In genomic region chr19:24030871-24031556, GRCm38 (mm10) we compare ENCODE assay signal across 9 mouse cellular contexts. TPM values are rescaled to one million over a fixed set of nuclear protein-coding genes. Genes with fewer than 3 reads are reported as not detected.
A peak's percentile ranks its signal among the peaks of the same experiment; 100 is the strongest.
DNase-seq lines count a peak whose midpoint lies in the region; ATAC-seq and TF ChIP-seq lines count a peak whose summit lies in the region.
"Had no signal": no experiment of that assay in that cellular context is flagged by ENCODE, and none has a peak within 500 bp of the region (broad histone marks: within the 10 kb centered on the region; RNA-seq: fewer than 3 reads in every experiment).

Gene Fam189a2, minus strand, starts transcription at chr19:24031019.

- peak within 1 kb of the TSS; percentile 78 for H3K9ac ChIP-seq in heart, adult 2 months (ENCODE audit: low read depth, low read length)
- no peak within 1 kb of the TSS for H3K9ac ChIP-seq in liver, embryonic 14.5 days (replicated peaks)

- DNase-seq in right cerebral cortex, postnatal 10 days (ENCODE audit: low spot score in 2 of 2) = peak; percentile 50 to 51
- DNase-seq in right cerebral cortex, postnatal 25 days = no peak
- peak; percentile 54 for DNase-seq in embryo, embryonic 10.5 days (ENCODE audit: low spot score)
- DNase-seq in heart, adult 2 months = peak; percentile 79 to 81
- DNase-seq in kidney, adult 18-20 months = peak; percentile 52
- no peak for DNase-seq in liver, embryonic 14.5 days (ENCODE audit: low read depth in 3 of 3, low spot score in 3 of 3)
- DNase-seq in retina, embryonic 14.5 days (ENCODE audit: low spot score) = peak; percentile 62
- DNase-seq in thymus, adult 18-20 months = no peak

- H3K36me3 ChIP-seq in heart, adult 2 months (ENCODE audit: control insufficient read depth, insufficient read depth, low read length) = peaks cover 7% of the 10 kb centered on the region
- H3K36me3 ChIP-seq in liver, embryonic 14.5 days (replicated peaks; ENCODE audit: control insufficient read depth, insufficient read depth, low read depth) = no peaks in the 10 kb centered on the region

- TF ChIP-seq CTCF in heart, adult 2 months (IDR thresholded peaks at IDR 0.05) = no peak
- TF ChIP-seq CTCF in liver, embryonic 14.5 days (IDR thresholded peaks at IDR 0.05; ENCODE audit: low read depth) = no peak

- intact Hi-C loops in heart, adult 2 months (cut with DNase I) = loop anchor here (2.0 to 5.0 kb wide), 3 partner anchors 18 to 274 kb away; partner anchors contain the start of gene Apba1

- H3K9me3 ChIP-seq in liver, embryonic 14.5 days (ENCODE audit: control insufficient read depth, low read length) = no peaks in the 10 kb centered on the region

- H3K4me1 ChIP-seq in heart, adult 2 months (ENCODE audit: control insufficient read depth, insufficient read depth, low read length) = peaks cover 6% of the 10 kb centered on the region
- H3K4me1 ChIP-seq in liver, embryonic 14.5 days (replicated peaks; ENCODE audit: control insufficient read depth in 2 of 2, insufficient read depth in 2 of 2, low read length in 1 of 2) = no peaks in the 10 kb centered on the region; a peak in 1 of 4 replicates

- TF ChIP-seq POLR2A in heart, adult 2 months (IDR thresholded peaks at IDR 0.05; ENCODE audit: insufficient read depth, low read depth, low read length) = peak; percentile 46

- H3K27me3 ChIP-seq in heart, adult 2 months (ENCODE audit: control insufficient read depth, insufficient read depth, low read length) = no peaks in the 10 kb centered on the region
- peaks cover 37% of the 10 kb centered on the region for H3K27me3 ChIP-seq in liver, embryonic 14.5 days (ENCODE audit: control insufficient read depth, insufficient read depth, low read length)

- peak within 1 kb of the TSS; percentile 87 for H3K4me3 ChIP-seq in heart, adult 2 months
- H3K4me3 ChIP-seq in liver, embryonic 14.5 days (ENCODE audit: insufficient read depth in 1 of 2, low read depth in 2 of 2, low read length in 2 of 2) = peak within 1 kb of the TSS; percentile 48 to 49

- no peaks in the 10 kb centered on the region for H3K79me2 ChIP-seq in heart, adult 2 months (replicated peaks; ENCODE audit: control insufficient read depth, insufficient read depth, low read length)

- H3K27ac ChIP-seq in heart, adult 2 months = peak within 1 kb of the TSS; percentile 91
- no peak within 1 kb of the TSS for H3K27ac ChIP-seq in liver, embryonic 14.5 days
- H3K27ac ChIP-seq: macrophage had no signal

- no peak for ATAC-seq in liver, embryonic 14.5 days (ENCODE audit: insufficient read depth)

- H3K4me2 ChIP-seq in liver, embryonic 14.5 days (ENCODE audit: low read depth) = peak within 1 kb of the TSS; percentile 61

- 0 out of 2 replicates have a peak, but pooled peaks have one; percentile 14 for TF ChIP-seq EP300 in heart, adult 2 months (IDR thresholded peaks at IDR 0.05; ENCODE audit: insufficient read depth, low read depth, low read length)
- TF ChIP-seq EP300 in liver, embryonic 14.5 days (IDR thresholded peaks at IDR 0.05; ENCODE audit: low read depth) = no peak

- WGBS in heart, adult 2 months = 4% methylated on average over 65 of the region's 65 CpGs
- under 1% methylated on average over 48 of the region's 65 CpGs for WGBS in liver, embryonic 14.5 days (ENCODE audit: insufficient replicate concordance)

RNA-seq across cellular contexts. Expression of gene Fam189a2, which starts in this region (rescaled TPM):
- 10 to 100 TPM; 51.2 to 55.1 TPM for total RNA-seq in heart, adult 2 months (2021)
- 52.0 and 73.9 TPM in 2 replicates for polyA plus RNA-seq in heart, adult 2 months (2012; rRNA removed)
- 0.22 and 0.32 TPM in 2 replicates for polyA plus RNA-seq in liver, embryonic 14.5 days (2012; rRNA removed)
- polyA plus RNA-seq in liver, embryonic 14.5 days (2014; fragmentation: Nextera tagmentation; extraction: Ambion mirVana) = not detected in 2 replicates
- polyA plus RNA-seq: macrophage had no signal

Comparison
In these comparisons a context has a peak if more than half of its experiments do, and no peak if none do; other contexts are left out.
1. RNA of gene Fam189a2 (polyA plus RNA-seq): 52.0 to 73.9 TPM in heart, adult 2 months; 0.22 to 0.32 TPM in liver, embryonic 14.5 days; every median in the first group is over 10 times any median in the second.
2. DNase-seq: peak in right cerebral cortex, postnatal 10 days (2 of 2), embryo, embryonic 10.5 days (single experiment), heart, adult 2 months (2 of 2), kidney, adult 18-20 months (single experiment) and retina, embryonic 14.5 days (single experiment); none in right cerebral cortex, postnatal 25 days (single experiment), liver, embryonic 14.5 days (0 of 3) and thymus, adult 18-20 months (0 of 2).